Mouse (Mus musculus) MEL (cell line): ENCODE measurements around the gene Mier2. TPM values are rescaled to one million over a fixed set of nuclear protein-coding genes. Genes with fewer than 3 reads are reported as not detected.

ENCODE experiments used
- DNase-seq: peaks from one replicate; pipeline ENCODE4 v3.0.0; 2011; ENCODE audit warnings: low read depth, low spot score
- H3K27ac ChIP-seq: 2 replicates; pipeline ENCODE4 v1.5.1; 2012; ENCODE audit warnings: low read depth, mild to moderate bottlenecking, control low read depth, low read length, moderate library complexity; ENCODE audit not compliant: control insufficient read depth
- H3K27me3 ChIP-seq, 2 experiments: fragments of 150-350 bp in 1 of 2; sonication (generic) in 1 of 2; 2 replicates each; pipeline ENCODE4 v1.6.1; 2012; ENCODE audit warnings: low read length in 2 of 2, mild to moderate bottlenecking in 2 of 2, improper control_type of control experiment in 1 of 2, moderate library complexity in 1 of 2; ENCODE audit not compliant: insufficient read depth in 2 of 2, control insufficient read depth in 1 of 2
- H3K36me3 ChIP-seq, 2 experiments: 2 replicates each; pipeline ENCODE4 v1.6.1; 2012 to 2014; ENCODE audit warnings: low read length in 2 of 2, improper control_type of control experiment in 1 of 2, inconsistent platforms in 1 of 2, mild to moderate bottlenecking in 1 of 2; ENCODE audit not compliant: insufficient read depth in 2 of 2, control insufficient read depth in 1 of 2
- H3K4me1 ChIP-seq, 2 experiments: fragments of 150-350 bp in 1 of 2; sonication (generic) in 1 of 2; 2 replicates each; pipeline ENCODE4 v1.6.1; 2012; ENCODE audit warnings: low read length in 2 of 2, improper control_type of control experiment in 1 of 2, mild to moderate bottlenecking in 1 of 2; ENCODE audit not compliant: insufficient read depth in 2 of 2, control insufficient read depth in 1 of 2
- H3K4me3 ChIP-seq, 2 experiments: fragments of 150-350 bp in 1 of 2; sonication (generic) in 1 of 2; 2 replicates each; pipeline ENCODE4 v1.5.1; 2012; ENCODE audit warnings: low read depth in 2 of 2, low read length in 2 of 2, mild to moderate bottlenecking in 2 of 2, moderate library complexity in 2 of 2, control low read depth in 1 of 2, improper control_type of control experiment in 1 of 2; ENCODE audit not compliant: control insufficient read depth in 1 of 2, insufficient read depth in 1 of 2
- H3K79me2 ChIP-seq: 2 replicates; pipeline ENCODE4 v1.6.1; 2012; ENCODE audit warnings: mild to moderate bottlenecking, low read length, moderate library complexity; ENCODE audit not compliant: control insufficient read depth, poor library complexity, insufficient read depth
- H3K9ac ChIP-seq: 2 replicates; pipeline ENCODE4 v1.6.1; 2012; ENCODE audit warnings: low read depth, mild to moderate bottlenecking, control low read depth, low read length, moderate library complexity; ENCODE audit not compliant: control insufficient read depth, poor library complexity, severe bottlenecking
- H3K9me3 ChIP-seq: fragments of 150-350 bp; sonication (generic); replicated peaks from 2 replicates; pipeline ENCODE4 v1.6.1; 2012; ENCODE audit warnings: mild to moderate bottlenecking, low read length, improper control_type of control experiment, moderate library complexity; ENCODE audit not compliant: insufficient read depth
- CHD2 ChIP-seq: IDR thresholded peaks from 2 replicates; pipeline ENCODE4 v1.6.1; 2011; ENCODE audit warnings: low read length, improper control_type of control experiment
- ELF1 ChIP-seq: IDR thresholded peaks from 2 replicates; pipeline ENCODE4 v1.6.1; 2014; ENCODE audit warnings: low read depth, mild to moderate bottlenecking, inconsistent platforms, low read length, improper control_type of control experiment, moderate library complexity
- EP300 ChIP-seq, 2 experiments: IDR thresholded peaks; 2 replicates each; pipeline ENCODE4 v1.6.1; 2011; ENCODE audit warnings: improper control_type of control experiment in 2 of 2, low read length in 2 of 2, low read depth in 1 of 2, mild to moderate bottlenecking in 1 of 2
- ETS1 ChIP-seq: IDR thresholded peaks from 2 replicates; pipeline ENCODE4 v1.6.1; 2012; ENCODE audit warnings: low read depth, mild to moderate bottlenecking, inconsistent platforms, low read length, improper control_type of control experiment, moderate library complexity
- GATA1 ChIP-seq: IDR thresholded peaks from 2 replicates; pipeline ENCODE4 v1.6.1; 2011; ENCODE audit warnings: low read depth, low read length, improper control_type of control experiment
- MAX ChIP-seq: IDR thresholded peaks from 2 replicates; pipeline ENCODE4 v1.6.1; 2011; ENCODE audit warnings: low read length, improper control_type of control experiment
- MAZ ChIP-seq: IDR thresholded peaks from 2 replicates; pipeline ENCODE4 v1.6.1; 2012; ENCODE audit warnings: low read depth, mild to moderate bottlenecking, inconsistent platforms, low read length, improper control_type of control experiment
- MEF2A ChIP-seq: IDR thresholded peaks from 2 replicates; pipeline ENCODE4 v1.6.1; 2014; ENCODE audit warnings: low read depth, mild to moderate bottlenecking, inconsistent platforms, low read length, improper control_type of control experiment; ENCODE audit not compliant: poor library complexity, insufficient replicate concordance, severe bottlenecking; ENCODE audit errors: extremely low read depth
- MXI1 ChIP-seq: IDR thresholded peaks from 2 replicates; pipeline ENCODE4 v1.6.1; 2011; ENCODE audit warnings: mild to moderate bottlenecking, low read depth, low read length, improper control_type of control experiment
- MYB ChIP-seq: IDR thresholded peaks from 2 replicates; pipeline ENCODE4 v1.6.1; 2011; ENCODE audit warnings: mild to moderate bottlenecking, low read depth, low read length, improper control_type of control experiment
- MYC ChIP-seq: IDR thresholded peaks from 2 replicates; pipeline ENCODE4 v1.6.1; 2011; ENCODE audit warnings: low read depth, mild to moderate bottlenecking, low read length, improper control_type of control experiment, moderate library complexity
- NRF1 ChIP-seq: IDR thresholded peaks from 2 replicates; pipeline ENCODE4 v1.6.1; 2014; ENCODE audit warnings: low read depth, mild to moderate bottlenecking, inconsistent platforms, low read length, improper control_type of control experiment, moderate library complexity; ENCODE audit not compliant: poor library complexity, insufficient read depth, severe bottlenecking
- POLR2A ChIP-seq, 2 experiments: IDR thresholded peaks; 2 replicates each; pipeline ENCODE4 v1.6.1; 2011 to 2012; ENCODE audit warnings: low read length in 2 of 2, mild to moderate bottlenecking in 2 of 2, control low read depth in 1 of 2, improper control_type of control experiment in 1 of 2, low read depth in 1 of 2, moderate library complexity in 1 of 2; ENCODE audit not compliant: control insufficient read depth in 1 of 2, insufficient read depth in 1 of 2, poor library complexity in 1 of 2
- POLR2AphosphoS5 ChIP-seq: IDR thresholded peaks from 2 replicates; pipeline ENCODE4 v1.6.1; 2012; ENCODE audit warnings: low read depth, borderline replicate concordance, mild to moderate bottlenecking, inconsistent platforms, low read length, moderate library complexity, mixed read lengths
- RAD21 ChIP-seq: IDR thresholded peaks from 2 replicates; pipeline ENCODE4 v1.6.1; 2011; ENCODE audit warnings: mild to moderate bottlenecking, low read depth, low read length, improper control_type of control experiment
- SIN3A ChIP-seq: IDR thresholded peaks from 2 replicates; pipeline ENCODE4 v1.6.1; 2012; ENCODE audit warnings: low read length, improper control_type of control experiment, inconsistent platforms
- TAL1 ChIP-seq: IDR thresholded peaks from 2 replicates; pipeline ENCODE4 v1.6.1; 2012; ENCODE audit warnings: mild to moderate bottlenecking, inconsistent platforms, low read length, moderate library complexity, mixed read lengths
- USF1 ChIP-seq: IDR thresholded peaks from 2 replicates; pipeline ENCODE4 v1.6.1; 2014; ENCODE audit warnings: low read depth, mild to moderate bottlenecking, inconsistent platforms, low read length, improper control_type of control experiment, moderate library complexity
- USF2 ChIP-seq, 2 experiments: IDR thresholded peaks; 2 replicates each; pipeline ENCODE4 v1.6.1; 2011 to 2012; ENCODE audit warnings: improper control_type of control experiment in 2 of 2, low read length in 2 of 2, borderline replicate concordance in 1 of 2, inconsistent platforms in 1 of 2, low read depth in 1 of 2, mild to moderate bottlenecking in 1 of 2; ENCODE audit not compliant: insufficient read depth in 1 of 2
- ZKSCAN1 ChIP-seq: IDR thresholded peaks from 2 replicates; pipeline ENCODE4 v1.6.1; 2012; ENCODE audit warnings: low read depth, mild to moderate bottlenecking, inconsistent platforms, low read length, improper control_type of control experiment, moderate library complexity
- polyA plus RNA-seq, 2 experiments: library from polyadenylated mRNA; stranded (reverse) in 1 of 2; unstranded in 1 of 2; fragments of >175 nt in 1 of 2; fragments of >200 nt in 1 of 2; gene quantifications; 2 replicates each; pipeline versions ENCODE4 v1.2.1 to v1.2.4; 2012; ENCODE audit warnings: low replicate concordance in 2 of 2, low read depth in 1 of 2; ENCODE audit not compliant: insufficient read length in 2 of 2, insufficient read depth in 1 of 2, missing spikeins in 1 of 2
- total RNA-seq: library from RNA; depleted of rRNA; stranded (reverse); fragments of 300-350 nt; gene quantifications from 2 replicates; pipeline ENCODE4 v1.2.3, GENCODE M21; 2012

Mier2 gene
- total and polyA plus RNA-seq, 3 experiments = 24.8 to 36.2 TPM; not detected in 1

- Histone ChIP-seq H3K27me3 (no peaks in the 10 kb centered on the region; a peak in 1 of 4 replicates), H3K9ac (no peak overlapping the region), H3K4me3 (no peak overlapping the region), H3K4me1 (no peaks in the 10 kb centered on the region), H3K36me3 (no peaks in the 10 kb centered on the region), H3K9me3 (no peaks in the 10 kb centered on the region), H3K27ac (no peak overlapping the region), H3K79me2 (no peaks in the 10 kb centered on the region)
- no peak for TF ChIP-seq ELF1
- TF ChIP-seq USF1 = no peak
- no peak for TF ChIP-seq MXI1
- TF ChIP-seq TAL1 = no peak
- no peak for TF ChIP-seq GATA1
- no peak for TF ChIP-seq MAX
- no peak for TF ChIP-seq POLR2A (IDR thresholded peaks at IDR 0.05; ENCODE audit: control insufficient read depth in 1 of 2, insufficient read depth in 1 of 2, low read depth in 1 of 2, low read length in 2 of 2, poor library complexity in 1 of 2)
- TF ChIP-seq MYB = no peak
- TF ChIP-seq CHD2 = no peak
- TF ChIP-seq USF2 (IDR thresholded peaks at IDR 0.05; ENCODE audit: borderline replicate concordance in 1 of 2, insufficient read depth in 1 of 2, low read depth in 1 of 2, low read length in 2 of 2) = no peak
- TF ChIP-seq MAZ = no peak
- no peak for TF ChIP-seq RAD21
- DNase-seq = no peak
These were observed 24.8 kb upstream of the Mier2 start for GRCm38 (mm10) chr10:79579781-79580180.

GRCm38 (mm10) chr10:79578891-79579290 is 23.9 kb upstream of the Mier2 start:
- no peaks in the 10 kb centered on the region for H3K79me2 ChIP-seq
- TF ChIP-seq NRF1 (no peak), POLR2AphosphoS5 (no peak), MYB (no peak), MYC (no peak), GATA1 (no peak), ETS1 (no peak), MEF2A (no peak), EP300 (IDR thresholded peaks at IDR 0.05; ENCODE audit: low read depth in 1 of 2, low read length in 2 of 2) (no peak), SIN3A (no peak), CHD2 (no peak), ELF1 (no peak), ZKSCAN1 (no peak)
- TF ChIP-seq, all 39 proteins: peak for 0
- Histone ChIP-seq H3K27ac (no peak overlapping the region), H3K4me3 (no peak overlapping the region), H3K9ac (no peak overlapping the region), H3K36me3 (no peaks in the 10 kb centered on the region), H3K9me3 (no peaks in the 10 kb centered on the region), H3K27me3 (no peaks in the 10 kb centered on the region; a peak in 1 of 4 replicates), H3K4me1 (no peaks in the 10 kb centered on the region)
- no peak for DNase-seq
